In genomic region chr2:29729500-29729899, GRCm38 (mm10) we compare ENCODE assay signal across 26 mouse cellular contexts. TPM values are rescaled to one million over a fixed set of nuclear protein-coding genes. Genes with fewer than 3 reads are reported as not detected.
"Had no signal": no experiment of that assay in that cellular context is flagged by ENCODE, and none has a peak within 500 bp of the region (broad histone marks: within the 10 kb centered on the region; RNA-seq: fewer than 3 reads in every experiment).

No protein-coding gene starts in this region.

- H3K9me3 ChIP-seq: kidney, embryonic 15.5 days; limb, embryonic 12.5 days; limb, embryonic 15.5 days; midbrain, embryonic 12.5 days; midbrain, embryonic 15.5 days; neural tube, embryonic 13.5 days had no signal

- H3K27ac ChIP-seq: kidney, embryonic 15.5 days; limb, embryonic 12.5 days; limb, embryonic 15.5 days; liver, embryonic 14.5 days; macrophage; midbrain, embryonic 12.5 days; midbrain, embryonic 15.5 days; neural tube, embryonic 13.5 days; stomach, postnatal 0 days had no signal

- H3K9ac ChIP-seq: kidney, embryonic 15.5 days; limb, embryonic 12.5 days; limb, embryonic 15.5 days; liver, embryonic 14.5 days; liver, postnatal 0 days; lung, embryonic 14.5 days; midbrain, embryonic 15.5 days; neural tube, embryonic 13.5 days had no signal

- H3K4me1 ChIP-seq: kidney, embryonic 15.5 days; limb, embryonic 12.5 days; limb, embryonic 15.5 days; midbrain, embryonic 12.5 days; midbrain, embryonic 15.5 days; neural tube, embryonic 13.5 days had no signal

- DNase-seq: kidney, postnatal 10 days; kidney, postnatal 36 days; left cerebral cortex, postnatal 4 days; liver, postnatal 0 days; lung, embryonic 14.5 days; right cerebral cortex, postnatal 14 days; right cerebral cortex, postnatal 4 days; thymus, adult 2 months; thymus, postnatal 14 days; thymus, postnatal 4 days had no signal

- H3K27me3 ChIP-seq: kidney, embryonic 15.5 days; limb, embryonic 12.5 days; limb, embryonic 15.5 days; midbrain, embryonic 12.5 days; midbrain, embryonic 15.5 days; neural tube, embryonic 13.5 days had no signal

- H3K4me2 ChIP-seq: kidney, embryonic 15.5 days; limb, embryonic 12.5 days; limb, embryonic 15.5 days; liver, embryonic 11.5 days; lung, embryonic 14.5 days; midbrain, embryonic 12.5 days; midbrain, embryonic 15.5 days; neural tube, embryonic 13.5 days had no signal

- H3K4me3 ChIP-seq: kidney, embryonic 15.5 days; limb, embryonic 12.5 days; limb, embryonic 15.5 days; midbrain, embryonic 12.5 days; midbrain, embryonic 15.5 days; myocyte; neural tube, embryonic 13.5 days had no signal

RNA-seq across cellular contexts. Expression of gene Gm13420, which starts 22.0 kb away (rescaled TPM):
- total RNA-seq: megakaryocyte, adult 5-6 weeks had no signal
- polyA plus RNA-seq: limb, embryonic 12.5 days; limb, embryonic 15.5 days; macrophage; midbrain, embryonic 12.5 days; myocyte had no signal

RNA-seq across cellular contexts. Expression of gene Gm13547, which starts 29.6 kb away (rescaled TPM):
- total RNA-seq: layer of hippocampus, postnatal 14 days; left cerebral cortex, postnatal 14 days; left cerebral cortex, postnatal 4 days; megakaryocyte, adult 5-6 weeks had no signal
- polyA plus RNA-seq: kidney, embryonic 15.5 days; limb, embryonic 12.5 days; liver, embryonic 14.5 days; liver, postnatal 0 days; lung, embryonic 14.5 days; lung, postnatal 0 days; macrophage; myocyte; stomach, embryonic 14.5 days; thymus, adult 2 months had no signal
